Mouse (Mus musculus): Measurements from ENCODE around the gene Hist1h4m.
"Not testable (repeated sequence)": the region's sequence is repeated elsewhere in the genome, so short reads cannot be mapped to it uniquely, and the experiment has no call there.

GRCm38 (mm10) chr13:21850696-21851095 is 39.1 kb downstream of the Hist1h4m start:
- not testable (repeated sequence) for TF ChIP-seq USF1 (IDR thresholded peaks at IDR 0.05; ENCODE audit: low read depth); POLR2A (IDR thresholded peaks at IDR 0.05; ENCODE audit: insufficient read length, low read depth); TCF12 (IDR thresholded peaks at IDR 0.05; ENCODE audit: insufficient read depth, poor library complexity, severe bottlenecking); CEBPB (IDR thresholded peaks at IDR 0.05; ENCODE audit: insufficient read depth, poor library complexity, severe bottlenecking); E2F4 (IDR thresholded peaks at IDR 0.05; ENCODE audit: insufficient read depth); POLR2AphosphoS2 (IDR thresholded peaks at IDR 0.05; ENCODE audit: insufficient read length, low read depth); TCF3 (IDR thresholded peaks at IDR 0.05; ENCODE audit: insufficient read length, low read depth); MAX (IDR thresholded peaks at IDR 0.05; ENCODE audit: low read depth)
